Mouse (Mus musculus) hindbrain, postnatal 0 days (tissue): ENCODE measurements around the gene Kif23. TPM values are rescaled to one million over a fixed set of nuclear protein-coding genes. Genes with fewer than 3 reads are reported as not detected.

Source experiments
- ATAC-seq: fragments of 200-750 bp; cut with Nextera tagmentation; 2 replicates; pipeline ENCODE4 v1.8.0; 2017; ENCODE audit warnings: mild to moderate bottlenecking, moderate TSS enrichment, moderate library complexity
- DNase-seq: peaks from one replicate; pipeline ENCODE4 v3.0.0-alpha.2; 2015; ENCODE audit warnings: low spot score
- H3K27ac ChIP-seq: fragments of 300-500 bp; sonication (generic); 2 replicates; pipeline ENCODE4 v1.5.1; 2014; ENCODE audit warnings: mild to moderate bottlenecking
- H3K27me3 ChIP-seq: fragments of 300-500 bp; sonication (generic); 2 replicates; pipeline ENCODE4 v1.6.1; 2014; ENCODE audit warnings: low read length, mixed read lengths; ENCODE audit not compliant: insufficient read depth
- H3K36me3 ChIP-seq: fragments of 300-500 bp; sonication (generic); 2 replicates; pipeline ENCODE4 v1.6.1; 2014; ENCODE audit warnings: low read length, mixed read lengths; ENCODE audit not compliant: insufficient read depth
- H3K4me1 ChIP-seq: fragments of 300-500 bp; sonication (generic); 2 replicates; pipeline ENCODE4 v1.6.1; 2014; ENCODE audit warnings: antibody characterized with exemption, low read length, mixed read lengths; ENCODE audit not compliant: insufficient read depth
- H3K4me2 ChIP-seq: fragments of 300-500 bp; sonication (generic); 2 replicates; pipeline ENCODE4 v1.6.1; 2014; ENCODE audit warnings: low read depth, mild to moderate bottlenecking, low read length, moderate library complexity, mixed read lengths
- H3K4me3 ChIP-seq: fragments of 300-500 bp; sonication (generic); 2 replicates; pipeline ENCODE4 v1.5.1; 2014; ENCODE audit warnings: low read length
- H3K9ac ChIP-seq: fragments of 300-500 bp; sonication (generic); replicated peaks from 2 replicates; pipeline ENCODE4 v1.6.1; 2014; ENCODE audit warnings: mild to moderate bottlenecking, low read length, moderate library complexity, mixed read lengths
- H3K9me3 ChIP-seq: fragments of 300-500 bp; sonication (generic); 2 replicates; pipeline ENCODE4 v1.6.1; 2016; ENCODE audit warnings: low read length, mixed read lengths
- CTCF ChIP-seq: IDR thresholded peaks from 2 replicates; pipeline ENCODE4 v1.5.1; 2016; ENCODE audit warnings: antibody characterized with exemption, control low read depth, low read depth
- WGBS: fragments of 180-500 bp; shearing (Covaris S2); extraction: QIAGEN DNeasy Blood & Tissue Kit; methylation state at CpG from one replicate; pipeline ENCODE4 v1.1.7; 2014; 5-methylcytosine and 5-hydroxymethylcytosine counted together
- polyA plus RNA-seq: library from polyadenylated mRNA; unstranded; fragments of >200 nt; fragmentation: Nextera tagmentation; extraction: Ambion mirVana; gene quantifications from 2 replicates; pipeline ENCODE4 v1.2.1, GENCODE M21; 2015
- total RNA-seq: library from RNA; depleted of rRNA; stranded (reverse); fragments of >200 nt; gene quantifications from 2 replicates; pipeline ENCODE4 v1.2.3, GENCODE M21; 2014

Kif23 gene
- total and polyA plus RNA-seq, 2 experiments from 2014 or later = 4.5 to 14.7 TPM

DNA sequence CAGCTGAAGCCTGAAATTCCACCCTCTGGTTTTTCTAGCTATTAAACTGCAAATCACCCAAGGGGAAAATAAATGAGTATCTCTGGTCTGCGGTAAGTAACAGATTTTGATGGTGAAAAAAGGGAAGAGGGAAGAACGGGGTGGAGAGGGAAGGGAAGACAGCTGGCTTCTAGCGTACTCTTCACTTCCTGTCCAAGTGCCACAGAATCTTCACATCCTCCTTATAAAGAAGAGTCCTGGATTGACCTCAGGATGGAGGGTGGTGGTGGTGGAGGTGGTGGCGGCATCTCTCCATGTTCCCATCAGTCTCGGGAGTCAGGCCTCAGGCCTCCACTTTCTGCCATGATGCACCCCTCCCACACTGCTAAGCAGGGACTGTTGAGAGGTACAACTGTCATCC is 35.3 kb upstream of the Kif23 start:
- ATAC-seq (no peak), DNase-seq (no peak)
- no peaks in the 10 kb centered on the region for H3K27me3 ChIP-seq
- no peaks in the 10 kb centered on the region for H3K36me3 ChIP-seq
- WGBS = 83% methylated on average over 5 of the region's 5 CpGs
- no peak for TF ChIP-seq CTCF
- no peak overlapping the region for H3K4me2 ChIP-seq
- H3K4me1 ChIP-seq = 0 out of 2 replicates have a peak, but pooled peaks cover 3% of the 10 kb centered on the region
- H3K9ac ChIP-seq = no peak overlapping the region
- H3K4me3 ChIP-seq = no peak overlapping the region
- no peak overlapping the region for H3K27ac ChIP-seq
- no peaks in the 10 kb centered on the region for H3K9me3 ChIP-seq

DNA sequence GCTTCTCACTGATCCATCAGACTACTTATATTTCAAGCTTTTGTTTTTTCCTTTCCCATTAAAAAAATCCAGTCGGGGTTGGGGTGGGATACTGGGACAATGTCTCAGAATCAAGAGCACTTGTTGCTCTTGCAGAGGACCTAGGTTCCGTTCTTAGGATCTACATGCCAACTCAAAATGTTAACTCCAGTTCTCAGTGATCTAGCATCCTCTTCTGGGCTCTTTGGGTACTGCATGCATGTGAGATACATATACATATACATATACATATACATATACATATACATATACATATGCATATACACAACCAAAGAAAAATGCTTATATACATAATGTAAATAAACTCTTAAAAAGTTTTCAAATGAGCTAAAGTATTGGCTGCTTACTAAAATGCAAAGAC is 33.4 kb upstream of the Kif23 start:
- Histone ChIP-seq H3K9me3 (no peaks in the 10 kb centered on the region), H3K36me3 (no peaks in the 10 kb centered on the region), H3K4me1 (0 out of 2 replicates have a peak, but pooled peaks cover under 1% of the 10 kb centered on the region), H3K27me3 (no peaks in the 10 kb centered on the region), H3K27ac (no peak overlapping the region), H3K9ac (no peak overlapping the region), H3K4me2 (no peak overlapping the region), H3K4me3 (no peak overlapping the region)
- peak; percentile 39 for TF ChIP-seq CTCF
- 91% methylated on average over 2 of the region's 2 CpGs for WGBS
- ATAC-seq (no peak), DNase-seq (no peak)

DNA sequence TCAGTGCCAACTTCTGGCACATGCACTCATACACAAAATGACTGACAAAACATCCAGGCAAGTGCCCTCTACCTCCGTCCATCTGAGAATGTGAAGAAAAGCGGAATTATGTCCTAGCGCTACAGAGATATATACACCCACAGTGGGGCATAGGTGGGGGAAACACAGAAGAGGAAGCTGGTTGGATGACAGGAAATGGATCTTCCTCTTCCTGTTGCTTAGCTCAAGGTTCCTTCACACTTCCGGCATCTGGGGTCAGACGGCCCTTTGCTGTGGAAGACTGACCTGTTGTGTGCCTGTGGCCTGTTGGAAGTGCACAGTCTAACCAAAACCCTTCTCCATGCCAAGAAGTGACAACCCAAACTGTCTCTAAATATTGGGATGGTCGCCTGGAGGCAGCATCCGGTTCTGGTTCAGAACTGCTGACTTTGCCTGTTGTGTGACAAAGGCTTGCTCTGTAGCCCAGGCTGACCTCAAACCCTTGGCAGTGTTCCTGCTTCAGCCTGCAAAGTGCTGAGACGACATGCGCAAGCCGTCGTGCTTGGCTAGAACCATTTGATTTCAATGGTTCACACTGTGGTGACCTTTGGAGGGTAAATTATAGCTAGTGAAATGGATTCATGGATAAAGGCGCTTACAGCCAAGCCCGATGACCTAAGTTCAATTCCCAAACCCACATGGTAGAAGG is 30.8 kb upstream of the Kif23 start:
- no peak overlapping the region for H3K27ac ChIP-seq
- H3K27me3 ChIP-seq = no peaks in the 10 kb centered on the region
- H3K9ac ChIP-seq = no peak overlapping the region
- no peak for TF ChIP-seq CTCF
- H3K36me3 ChIP-seq = no peaks in the 10 kb centered on the region
- 83% methylated on average over 13 of the region's 13 CpGs for WGBS
- H3K4me2 ChIP-seq = no peak overlapping the region
- no peak overlapping the region for H3K4me3 ChIP-seq
- DNase-seq (no peak), ATAC-seq (no peak)
- no peaks in the 10 kb centered on the region for H3K9me3 ChIP-seq
- no peaks in the 10 kb centered on the region for H3K4me1 ChIP-seq

GRCm38 (mm10) chr9:61972031-61972430 is 25.5 kb upstream of the Kif23 start:
- H3K4me1 ChIP-seq = no peaks in the 10 kb centered on the region
- no peak for TF ChIP-seq CTCF
- WGBS = 46% methylated on average over 9 of the region's 9 CpGs
- H3K27me3 ChIP-seq = no peaks in the 10 kb centered on the region
- H3K4me3 ChIP-seq = no peak overlapping the region
- H3K4me2 ChIP-seq = no peak overlapping the region
- DNase-seq = no peak
- ATAC-seq = no peak
- H3K27ac ChIP-seq = no peak overlapping the region
- no peak overlapping the region for H3K9ac ChIP-seq
- H3K9me3 ChIP-seq = no peaks in the 10 kb centered on the region
- H3K36me3 ChIP-seq = no peaks in the 10 kb centered on the region

DNA sequence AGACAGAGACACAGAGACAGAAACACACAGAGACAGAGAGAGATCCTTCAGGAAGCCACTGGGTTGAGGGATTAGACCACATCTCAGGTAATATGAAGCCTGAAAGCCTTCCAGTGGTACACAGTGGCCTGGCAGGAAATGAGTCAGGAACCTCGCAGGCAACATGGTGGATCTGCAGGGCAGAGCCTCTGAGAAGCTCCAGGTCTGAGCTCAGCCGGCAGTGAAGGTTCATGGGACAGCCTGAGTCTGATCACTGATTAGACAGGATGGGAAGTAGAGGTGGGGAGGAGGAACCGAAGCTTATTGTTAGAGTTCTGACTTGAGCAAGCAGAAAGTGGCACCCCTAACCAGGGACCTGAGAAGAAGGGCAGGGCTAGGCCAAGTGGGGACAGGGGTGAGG is 24.5 kb upstream of the Kif23 start:
- WGBS = 78% methylated on average over 3 of the region's 3 CpGs
- no peak overlapping the region for H3K4me3 ChIP-seq

GRCm38 (mm10) chr9:61967357-61967756 is 20.8 kb upstream of the Kif23 start:
- Histone ChIP-seq H3K9ac (no peak overlapping the region), H3K27ac (no peak overlapping the region), H3K9me3 (no peaks in the 10 kb centered on the region), H3K4me2 (no peak overlapping the region), H3K4me1 (no peaks in the 10 kb centered on the region), H3K36me3 (no peaks in the 10 kb centered on the region), H3K27me3 (no peaks in the 10 kb centered on the region), H3K4me3 (no peak overlapping the region)
- WGBS = 63% methylated on average over 10 of the region's 10 CpGs
- TF ChIP-seq CTCF = no peak
- ATAC-seq (peak; percentile 57), DNase-seq (peak; percentile 68)

More for the DNA sequence above, 24.5 kb upstream of the Kif23 start:
- TF ChIP-seq CTCF = no peak
- Histone ChIP-seq H3K4me2 (no peak overlapping the region), H3K27me3 (no peaks in the 10 kb centered on the region), H3K9ac (no peak overlapping the region), H3K36me3 (no peaks in the 10 kb centered on the region), H3K27ac (no peak overlapping the region), H3K4me1 (no peaks in the 10 kb centered on the region), H3K9me3 (no peaks in the 10 kb centered on the region)
- ATAC-seq (no peak), DNase-seq (no peak)

DNA sequence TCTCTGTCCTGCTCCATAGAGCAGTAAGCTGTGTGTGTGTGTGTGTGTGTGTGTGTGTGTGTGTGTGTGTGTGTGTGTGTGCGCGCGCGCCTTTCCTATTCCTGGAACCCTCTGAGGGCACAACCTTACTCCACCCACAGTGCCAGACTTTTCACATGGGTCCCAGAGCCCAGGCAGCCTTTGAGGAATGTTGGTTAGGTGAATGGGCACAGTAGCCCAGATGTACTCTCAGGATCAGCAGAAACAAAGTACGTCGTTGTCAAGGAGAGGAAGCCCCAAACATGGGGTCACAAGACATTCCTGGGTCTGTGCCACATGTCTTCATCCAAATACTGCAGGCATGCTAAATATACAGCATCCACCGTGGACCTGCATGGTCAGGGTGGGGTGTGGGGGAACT is 19.4 kb upstream of the Kif23 start:
- Histone ChIP-seq H3K27me3 (no peaks in the 10 kb centered on the region), H3K9ac (no peak overlapping the region), H3K27ac (no peak overlapping the region), H3K4me2 (no peak overlapping the region), H3K9me3 (no peaks in the 10 kb centered on the region), H3K36me3 (no peaks in the 10 kb centered on the region), H3K4me3 (no peak overlapping the region), H3K4me1 (no peaks in the 10 kb centered on the region)
- 79% methylated on average over 7 of the region's 7 CpGs for WGBS
- 0 out of 2 replicates have a peak, but pooled peaks have one; percentile 25 for ATAC-seq
- TF ChIP-seq CTCF = no peak
- no peak for DNase-seq
